Mouse (Mus musculus): ENCODE data around the gene St7. TPM values are rescaled to one million over a fixed set of nuclear protein-coding genes. Genes with fewer than 3 reads are reported as not detected.

Gene St7
- polyA plus RNA-seq, 1 experiment from 2014 or later: 44.0 TPM

- no peaks in the 10 kb centered on the region for H3K27me3 ChIP-seq (ENCODE audit: insufficient read depth, low read length)
- ATAC-seq (ENCODE audit: insufficient read depth): no peak
- no peaks in the 10 kb centered on the region for H3K9me3 ChIP-seq (ENCODE audit: low read depth, low read length)
- H3K4me2 ChIP-seq: no peak overlapping the region
- H3K4me1 ChIP-seq (ENCODE audit: insufficient read depth): no peaks in the 10 kb centered on the region
- H3K4me3 ChIP-seq (ENCODE audit: low read depth, low read length): no peak overlapping the region
- H3K36me3 ChIP-seq (ENCODE audit: insufficient read depth): peaks cover 7% of the 10 kb centered on the region; the same call in 1 of the 2 replicates
- no peak for TF ChIP-seq CTCF (IDR thresholded peaks at IDR 0.05; ENCODE audit: low read depth)
- H3K9ac ChIP-seq: no peak overlapping the region
- WGBS: 91% methylated on average over 6 of the region's 6 CpGs
- no peak overlapping the region for H3K27ac ChIP-seq (ENCODE audit: low read depth)
- DNase-seq: no peak
These were observed 143.0 kb downstream of the St7 start for GRCm38 (mm10) chr6:17835693-17836092.

- DNase-seq: peak; percentile 45
These were observed 144.9 kb downstream of the St7 start for GRCm38 (mm10) chr6:17837676-17838075.

GRCm38 (mm10) chr6:17840431-17840830, 147.7 kb downstream of the St7 start:
- no peak for TF ChIP-seq CTCF (IDR thresholded peaks at IDR 0.05; ENCODE audit: low read depth)
- Histone ChIP-seq H3K4me1 (ENCODE audit: insufficient read depth) (no peaks in the 10 kb centered on the region), H3K9me3 (ENCODE audit: low read depth, low read length) (no peaks in the 10 kb centered on the region), H3K27me3 (ENCODE audit: insufficient read depth, low read length) (no peaks in the 10 kb centered on the region), H3K4me3 (ENCODE audit: low read depth, low read length) (no peak overlapping the region), H3K36me3 (ENCODE audit: insufficient read depth) (peaks cover 8% of the 10 kb centered on the region; the same call in 1 of the 2 replicates), H3K27ac (ENCODE audit: low read depth) (no peak overlapping the region), H3K9ac (no peak overlapping the region), H3K4me2 (no peak overlapping the region)
- no peak for DNase-seq
- no peak for ATAC-seq (ENCODE audit: insufficient read depth)
- 72% methylated on average over 29 of the region's 29 CpGs for WGBS

More at GRCm38 (mm10) chr6:17837676-17838075, 144.9 kb downstream of the St7 start:
- Histone ChIP-seq H3K4me2 (no peak overlapping the region), H3K9me3 (ENCODE audit: low read depth, low read length) (no peaks in the 10 kb centered on the region), H3K36me3 (ENCODE audit: insufficient read depth) (peaks cover 8% of the 10 kb centered on the region; the same call in 1 of the 2 replicates), H3K4me3 (ENCODE audit: low read depth, low read length) (no peak overlapping the region), H3K27me3 (ENCODE audit: insufficient read depth, low read length) (no peaks in the 10 kb centered on the region), H3K27ac (ENCODE audit: low read depth) (peak overlapping the region; percentile 46; the same call in 1 of the 2 replicates), H3K9ac (no peak overlapping the region), H3K4me1 (ENCODE audit: insufficient read depth) (no peaks in the 10 kb centered on the region)
- TF ChIP-seq CTCF (IDR thresholded peaks at IDR 0.05; ENCODE audit: low read depth): no peak
- 71% methylated on average over 1 of the region's 1 CpGs for WGBS
- no peak; the same call in 1 of the 2 replicates for ATAC-seq (ENCODE audit: insufficient read depth)

GRCm38 (mm10) chr6:17842759-17843158, 150.0 kb downstream of the St7 start:
- ATAC-seq (ENCODE audit: insufficient read depth) (no peak), DNase-seq (peak; percentile 88)
- H3K4me2 ChIP-seq: no peak overlapping the region
- no peak overlapping the region for H3K9ac ChIP-seq
- no peaks in the 10 kb centered on the region for H3K9me3 ChIP-seq (ENCODE audit: low read depth, low read length)
- H3K27me3 ChIP-seq (ENCODE audit: insufficient read depth, low read length): no peaks in the 10 kb centered on the region
- no peak overlapping the region for H3K27ac ChIP-seq (ENCODE audit: low read depth)
- TF ChIP-seq CTCF (IDR thresholded peaks at IDR 0.05; ENCODE audit: low read depth): peak; percentile 60
- no peaks in the 10 kb centered on the region for H3K4me1 ChIP-seq (ENCODE audit: insufficient read depth)
- WGBS: 36% methylated on average over 3 of the region's 3 CpGs
- no peak overlapping the region for H3K4me3 ChIP-seq (ENCODE audit: low read depth, low read length)
- peaks cover 13% of the 10 kb centered on the region for H3K36me3 ChIP-seq (ENCODE audit: insufficient read depth)

GRCm38 (mm10) chr6:17851316-17851715, 158.6 kb downstream of the St7 start:
- Histone ChIP-seq H3K4me1 (ENCODE audit: insufficient read depth) (no peaks in the 10 kb centered on the region), H3K27me3 (ENCODE audit: insufficient read depth, low read length) (no peaks in the 10 kb centered on the region), H3K9me3 (ENCODE audit: low read depth, low read length) (no peaks in the 10 kb centered on the region), H3K4me3 (ENCODE audit: low read depth, low read length) (no peak overlapping the region), H3K4me2 (no peak overlapping the region), H3K9ac (no peak overlapping the region), H3K36me3 (ENCODE audit: insufficient read depth) (peaks cover 23% of the 10 kb centered on the region), H3K27ac (ENCODE audit: low read depth) (no peak overlapping the region)
- WGBS: 64% methylated on average over 2 of the region's 2 CpGs
- no peak for DNase-seq
- no peak for TF ChIP-seq CTCF (IDR thresholded peaks at IDR 0.05; ENCODE audit: low read depth)
- no peak for ATAC-seq (ENCODE audit: insufficient read depth)

- no peak for TF ChIP-seq CTCF (IDR thresholded peaks at IDR 0.05; ENCODE audit: low read depth)
- H3K9me3 ChIP-seq (ENCODE audit: low read depth, low read length): no peaks in the 10 kb centered on the region
- no peak overlapping the region for H3K9ac ChIP-seq
- 64% methylated on average over 5 of the region's 5 CpGs for WGBS
- H3K36me3 ChIP-seq (ENCODE audit: insufficient read depth): peaks cover 19% of the 10 kb centered on the region
- H3K27ac ChIP-seq (ENCODE audit: low read depth): no peak overlapping the region
- ATAC-seq (ENCODE audit: insufficient read depth) (no peak), DNase-seq (no peak)
- H3K4me2 ChIP-seq: no peak overlapping the region
- no peaks in the 10 kb centered on the region for H3K27me3 ChIP-seq (ENCODE audit: insufficient read depth, low read length)
- H3K4me1 ChIP-seq (ENCODE audit: insufficient read depth): no peaks in the 10 kb centered on the region
- no peak overlapping the region for H3K4me3 ChIP-seq (ENCODE audit: low read depth, low read length)
These were observed 161.0 kb downstream of the St7 start for GRCm38 (mm10) chr6:17853587-17854274.

GRCm38 (mm10) chr6:17855616-17856015, 162.9 kb downstream of the St7 start:
- Histone ChIP-seq H3K27me3 (ENCODE audit: insufficient read depth, low read length) (no peaks in the 10 kb centered on the region), H3K9ac (no peak overlapping the region), H3K4me2 (no peak overlapping the region), H3K4me1 (ENCODE audit: insufficient read depth) (no peaks in the 10 kb centered on the region), H3K36me3 (ENCODE audit: insufficient read depth) (peaks cover 21% of the 10 kb centered on the region), H3K4me3 (ENCODE audit: low read depth, low read length) (no peak overlapping the region), H3K27ac (ENCODE audit: low read depth) (no peak overlapping the region), H3K9me3 (ENCODE audit: low read depth, low read length) (no peaks in the 10 kb centered on the region)
- TF ChIP-seq CTCF (IDR thresholded peaks at IDR 0.05; ENCODE audit: low read depth): no peak
- no peak for DNase-seq
- no peak for ATAC-seq (ENCODE audit: insufficient read depth)
- WGBS: 95% methylated on average over 2 of the region's 2 CpGs

All from lung, embryonic 14.5 days (tissue).